Mouse (Mus musculus) thymus, postnatal 4 days (tissue): Measurements from ENCODE around the gene Plxnb3.
"Not testable (repeated sequence)": the region's sequence is repeated elsewhere in the genome, so short reads cannot be mapped to it uniquely, and the experiment has no call there.

Experiments used
- DNase-seq: peaks from one replicate; pipeline ENCODE4 v3.0.0; 2021

Plxnb3 gene

GRCm38 (mm10) chrX:73756334-73757140 lies at the start of gene Plxnb3:
Gene Plxnb3, plus strand, starts transcription at chrX:73757090.
- DNase-seq: no peak

GRCm38 (mm10) chrX:73715476-73716108 lies 41.3 kb upstream of the Plxnb3 start:
- DNase-seq: peak; percentile 59

GRCm38 (mm10) chrX:73716109-73716661 lies 40.7 kb upstream of the Plxnb3 start, which contains the start of the genes Bcap31 and Abcd1:
Gene Bcap31, minus strand, starts transcription at chrX:73716175.
Gene Abcd1, plus strand, starts transcription at chrX:73716597.
- DNase-seq: peak; percentile 96

GRCm38 (mm10) chrX:73716709-73717545 lies 40.0 kb upstream of the Plxnb3 start:
- DNase-seq: peak; percentile 41

GRCm38 (mm10) chrX:73717667-73718066 lies 39.2 kb upstream of the Plxnb3 start:
- peak; percentile 51 for DNase-seq

- DNase-seq: no peak
Measured at GRCm38 (mm10) chrX:73718271-73718670, 38.6 kb upstream of the Plxnb3 start.

- DNase-seq: peak; percentile 50
Measured at GRCm38 (mm10) chrX:73718686-73719362, 38.1 kb upstream of the Plxnb3 start.

GRCm38 (mm10) chrX:73730908-73731307 lies 26.0 kb upstream of the Plxnb3 start:
- no peak for DNase-seq

GRCm38 (mm10) chrX:73738155-73738554 lies 18.7 kb upstream of the Plxnb3 start:
- peak; percentile 43 for DNase-seq

- DNase-seq: no peak
Measured at GRCm38 (mm10) chrX:73739151-73739550, 17.7 kb upstream of the Plxnb3 start.

GRCm38 (mm10) chrX:73739841-73740240 lies 17.0 kb upstream of the Plxnb3 start:
- not testable (repeated sequence) for DNase-seq

GRCm38 (mm10) chrX:73744774-73745481 lies 12.0 kb upstream of the Plxnb3 start:
- DNase-seq: no peak

GRCm38 (mm10) chrX:73748977-73749376 lies 7.9 kb upstream of the Plxnb3 start:
- DNase-seq: no peak

GRCm38 (mm10) chrX:73758611-73759290 lies 1.9 kb downstream of the Plxnb3 start:
- no peak for DNase-seq

GRCm38 (mm10) chrX:73765311-73765710 lies 8.4 kb downstream of the Plxnb3 start:
- no peak for DNase-seq

- DNase-seq: peak; percentile 77
Measured at GRCm38 (mm10) chrX:73767267-73767666, 10.4 kb downstream of the Plxnb3 start.

- DNase-seq: no peak
Measured at GRCm38 (mm10) chrX:73774168-73774760, 17.4 kb downstream of the Plxnb3 start, which contains the start of gene Srpk3. Gene Srpk3, plus strand, starts transcription at chrX:73774405.

- DNase-seq: no peak
Measured at GRCm38 (mm10) chrX:73774802-73775483, 18.1 kb downstream of the Plxnb3 start.

- DNase-seq: no peak
Measured at GRCm38 (mm10) chrX:73782227-73782626, 25.3 kb downstream of the Plxnb3 start.

- no peak for DNase-seq
Measured at GRCm38 (mm10) chrX:73785666-73786065, 28.8 kb downstream of the Plxnb3 start.
